Mouse (Mus musculus) gastrocnemius, postnatal 25 days (tissue): Measurements from ENCODE around the gene Fam214a. TPM values are rescaled to one million over a fixed set of nuclear protein-coding genes. Genes with fewer than 3 reads are reported as not detected.

Experiments used
- total RNA-seq, 2 experiments: library from RNA; stranded (reverse); gene quantifications; 1 replicate in 1 of 2; 2 replicates in 1 of 2; pipeline ENCODE4 v1.2.3; 2021

The Fam214a gene
- total RNA-seq, 2 experiments from 2014 or later, result 17.1 to 25.6 TPM

Other genes starting within 250 kb of the Fam214a start
- not detected for gene Onecut1, start 91.0 kb upstream of the Fam214a start, total RNA-seq
- 100 to 1,000 TPM; 119 to 149 TPM for gene Arpp19, start 84.7 kb downstream of the Fam214a start, total RNA-seq
- 1 to 10 TPM; 8.3 to 8.6 TPM for gene Myo5a, start 118.1 kb downstream of the Fam214a start, total RNA-seq